Mouse (Mus musculus): ENCODE measurements around the gene Ces1c.

Gene Ces1c

DNA sequence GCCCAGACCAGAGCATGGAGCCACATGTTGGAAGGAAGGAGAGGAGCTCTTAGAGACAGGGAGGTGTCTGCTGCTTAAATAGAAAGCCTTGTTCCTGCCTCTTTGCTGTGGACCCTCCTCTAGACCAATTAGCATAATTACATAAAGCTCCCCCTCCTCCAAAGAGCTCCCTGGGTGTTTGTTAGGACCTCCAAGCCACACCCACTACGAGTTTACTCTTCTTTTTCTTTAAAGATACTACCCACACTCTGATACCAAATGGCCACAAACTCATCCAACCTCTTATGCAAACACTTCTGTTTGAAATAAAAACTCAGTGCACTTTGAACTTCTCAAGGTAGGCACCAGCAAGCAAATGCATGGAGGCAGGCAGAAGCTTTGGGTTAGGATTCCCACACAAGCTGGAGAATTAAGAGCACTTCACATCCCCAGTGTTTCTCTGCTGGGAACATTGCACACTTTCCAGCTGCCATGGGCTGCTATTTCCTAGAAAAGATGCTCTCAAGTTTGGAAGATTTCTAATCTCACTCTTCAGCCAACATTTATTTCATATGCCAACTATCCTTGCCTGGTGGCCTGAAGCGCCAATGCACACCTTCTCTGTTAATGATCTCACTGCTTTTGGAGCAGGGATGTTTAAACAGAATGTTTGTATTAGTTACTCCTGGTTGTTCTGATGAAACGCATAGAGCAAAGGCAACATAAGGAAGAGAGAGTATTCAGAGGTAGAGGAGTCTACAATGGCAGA, at the start of gene Ces1c:
TSS of gene Ces1c (minus strand) at position 51 of the 748 bp plus-strand sequence.
- no peak for DNase-seq (ENCODE audit: extremely low read depth, insufficient read length, low spot score)

DNA sequence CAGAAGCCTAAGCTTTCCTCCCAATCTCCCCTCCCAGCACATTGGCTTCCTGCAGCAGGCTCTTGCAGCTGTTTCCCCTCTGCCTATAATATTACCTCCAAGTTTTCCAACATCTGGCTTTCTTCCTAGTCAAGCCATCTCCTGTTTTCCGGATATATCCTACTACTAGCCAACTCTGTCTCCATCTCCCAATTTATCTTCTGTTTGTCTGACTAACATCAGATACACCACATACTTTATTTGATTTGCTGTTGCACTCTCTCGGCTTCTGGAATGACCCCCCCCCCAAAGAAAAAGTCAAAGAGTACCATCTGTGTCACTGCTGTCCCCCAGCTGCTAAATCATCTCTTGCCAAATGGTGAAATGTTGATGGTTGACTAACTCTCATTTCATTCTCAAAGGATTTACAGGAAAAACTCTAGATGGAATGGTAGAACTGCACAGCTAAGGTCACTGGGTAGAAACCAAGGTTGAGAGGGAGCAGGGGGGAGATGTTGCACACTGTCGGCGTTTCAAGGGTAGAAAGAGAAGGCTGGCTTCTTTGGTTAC, 49.6 kb upstream of the Ces1c start:
- no peak for DNase-seq (ENCODE audit: extremely low read depth, insufficient read length, low spot score)

DNA sequence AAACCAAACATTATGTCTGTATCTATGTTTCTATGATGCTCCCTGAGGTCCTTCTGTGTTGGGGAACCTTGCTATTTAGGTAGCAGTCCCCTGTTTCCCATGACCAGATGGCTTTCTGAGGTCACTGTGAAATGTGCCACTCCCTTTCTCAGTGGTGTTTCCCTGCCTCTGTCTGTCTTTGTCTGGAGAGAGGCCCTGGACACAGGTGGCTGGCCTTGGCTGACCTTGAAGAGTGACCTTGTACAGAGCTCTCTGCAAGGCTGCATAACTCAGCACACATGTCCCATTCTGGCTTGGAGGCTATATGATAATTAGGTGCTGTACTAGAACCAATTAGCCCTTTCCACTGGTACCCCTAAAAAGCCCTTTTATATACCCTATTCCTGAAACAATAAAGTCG, 45.5 kb upstream of the Ces1c start:
- DNase-seq (ENCODE audit: extremely low read depth, insufficient read length, low spot score): no peak

DNA sequence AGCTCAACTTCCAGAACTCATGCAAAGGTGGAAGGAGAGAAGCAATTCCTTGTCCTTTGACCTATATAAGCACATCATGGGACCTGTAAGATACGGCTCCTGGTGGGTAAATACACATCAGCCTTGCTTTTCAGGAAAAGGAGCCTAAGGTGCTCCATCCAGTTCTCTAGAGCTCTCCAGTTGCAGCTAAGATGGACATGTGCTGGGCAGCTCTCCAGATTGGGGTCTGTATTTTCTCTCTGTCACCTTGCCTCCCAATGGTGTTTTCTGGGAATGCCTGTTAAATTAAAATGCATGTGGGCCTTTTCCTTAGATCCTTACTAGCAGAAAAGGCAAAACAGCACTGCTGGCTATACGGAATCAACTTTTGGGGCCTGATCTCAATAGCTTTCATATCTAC, 43.5 kb upstream of the Ces1c start:
- DNase-seq (ENCODE audit: extremely low read depth, insufficient read length, low spot score): no peak

DNA sequence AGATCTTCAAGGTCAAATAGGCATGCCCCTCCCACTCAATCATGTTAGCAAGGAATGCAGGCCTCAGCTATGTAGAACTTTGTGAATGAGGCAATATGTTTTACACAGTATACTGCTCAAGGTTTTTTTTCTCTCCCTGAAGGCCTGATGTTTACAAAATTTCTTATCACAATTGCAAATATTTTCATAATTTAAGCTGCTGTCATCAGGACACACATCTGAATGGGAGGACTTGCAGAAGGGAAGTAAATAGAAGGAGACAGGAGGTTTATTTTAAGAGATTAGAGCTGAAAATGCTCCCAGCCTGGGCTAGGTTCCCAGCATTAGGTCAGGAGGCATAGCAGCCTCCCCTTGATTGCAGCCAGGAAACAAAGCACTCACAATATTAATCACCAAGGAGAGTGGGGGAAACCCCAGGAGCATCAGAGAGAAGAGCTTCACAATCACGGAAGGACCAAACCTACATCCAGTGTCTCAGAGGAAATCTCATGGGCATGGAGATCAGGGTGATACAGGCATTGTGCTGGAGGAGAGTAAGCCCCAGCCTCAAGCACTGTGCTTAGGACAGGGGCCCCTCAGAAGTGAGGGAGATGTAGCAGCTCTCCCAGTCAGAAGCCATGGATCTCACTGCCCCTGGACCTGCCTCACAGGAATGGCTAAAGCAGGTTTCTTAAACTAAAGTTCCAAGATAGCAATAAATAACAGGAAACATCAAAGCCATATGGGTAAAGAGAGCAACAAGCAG, 40.9 kb upstream of the Ces1c start:
- DNase-seq (ENCODE audit: extremely low read depth, insufficient read length, low spot score): no peak

DNA sequence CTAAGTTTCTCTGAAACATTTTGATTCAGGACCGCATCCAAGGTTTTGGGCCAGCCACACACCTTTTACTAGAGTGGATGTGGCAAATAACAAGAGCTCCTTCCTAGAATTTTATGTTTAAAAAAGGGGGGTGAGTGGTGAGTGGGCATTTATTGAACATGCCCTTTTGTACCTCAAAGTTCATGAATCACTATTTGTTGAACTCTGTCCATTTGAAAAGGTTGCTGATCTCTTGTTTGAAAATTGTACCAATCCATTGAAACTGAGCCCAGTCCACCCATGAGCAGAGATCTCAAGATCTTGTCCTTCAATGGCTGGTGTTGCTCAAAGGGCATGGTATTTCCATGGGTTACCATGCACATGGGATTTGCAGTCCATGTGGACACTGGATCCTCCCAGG, 32.3 kb upstream of the Ces1c start:
- DNase-seq (ENCODE audit: extremely low read depth, insufficient read length, low spot score): no peak

DNA sequence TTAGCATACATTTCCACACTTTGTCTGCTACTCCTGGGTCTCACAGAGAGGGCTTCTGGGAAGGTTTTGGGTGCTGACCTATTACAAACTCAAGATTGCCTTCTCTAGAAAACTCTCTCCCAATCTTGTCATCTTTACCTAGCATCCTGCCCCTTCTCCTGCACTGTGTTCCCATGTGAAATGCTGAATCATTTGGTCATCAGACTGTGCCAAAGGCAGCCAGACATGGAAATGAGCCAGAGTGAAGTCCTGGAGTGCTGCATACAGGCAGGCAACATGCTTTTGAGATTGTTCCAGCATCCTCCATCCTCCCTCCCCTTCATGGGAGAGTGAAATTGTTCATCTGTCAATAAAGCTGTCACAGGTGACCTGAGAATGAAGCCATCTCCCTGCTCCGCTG, 20.3 kb upstream of the Ces1c start:
- peak; percentile 5 for DNase-seq (ENCODE audit: extremely low read depth, insufficient read length, low spot score)

DNA sequence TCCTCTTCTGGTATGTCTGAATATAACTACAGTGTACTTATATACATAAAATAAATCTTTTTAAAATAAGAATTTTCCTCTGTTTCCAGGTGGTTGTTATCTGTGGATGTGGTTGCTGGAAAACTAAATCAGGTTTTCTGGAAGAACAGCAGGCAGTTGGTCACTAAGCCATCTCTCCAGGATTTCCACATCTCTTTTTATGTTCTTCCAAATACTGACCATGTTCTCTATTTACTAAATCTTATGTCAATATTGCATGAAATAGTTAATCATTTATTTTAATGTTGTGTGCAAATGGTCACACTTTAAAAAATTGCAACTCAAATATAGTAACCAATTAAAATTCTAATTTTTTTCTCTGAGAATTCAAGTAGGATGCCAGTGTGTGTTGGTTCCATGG, 16.2 kb upstream of the Ces1c start:
- DNase-seq (ENCODE audit: extremely low read depth, insufficient read length, low spot score): no peak

DNA sequence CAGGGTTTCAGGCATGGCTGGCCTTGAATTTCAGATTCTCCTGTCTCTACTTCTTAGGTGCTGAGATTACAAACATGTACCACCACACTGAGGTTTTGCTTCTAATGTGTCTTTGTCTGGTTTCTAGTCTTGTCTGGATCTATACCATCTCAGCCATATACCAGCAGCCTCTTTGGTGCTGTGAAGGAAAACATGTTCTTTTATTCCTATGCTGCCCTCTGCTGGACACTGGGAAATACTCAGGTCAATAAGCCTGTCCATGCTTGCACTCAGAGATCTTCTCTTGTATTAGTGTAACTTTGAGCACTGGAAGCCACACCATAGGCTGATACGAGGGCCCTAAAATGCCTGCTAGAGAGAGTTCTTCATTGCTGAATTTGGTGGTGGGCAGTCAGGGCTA, 9.6 kb upstream of the Ces1c start:
- peak; percentile 13 for DNase-seq (ENCODE audit: extremely low read depth, insufficient read length, low spot score)

DNA sequence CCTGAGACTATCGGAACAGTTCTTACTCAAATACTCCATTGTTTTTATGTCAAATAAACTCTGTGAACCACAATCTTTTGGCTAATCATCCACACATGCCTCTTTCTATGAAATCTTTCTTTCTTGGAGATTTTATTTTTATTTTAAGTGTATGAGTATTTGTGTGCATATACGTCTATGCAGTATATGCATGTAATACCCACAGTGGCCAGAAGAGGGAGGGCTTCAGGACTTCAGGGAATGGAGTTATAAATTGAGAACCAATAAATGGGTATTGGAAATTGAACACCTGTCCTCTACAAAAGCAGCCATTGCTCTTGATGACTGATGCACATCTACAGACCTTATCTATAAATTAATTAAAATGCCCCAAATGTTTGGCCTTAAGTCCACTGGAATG, 1.1 kb upstream of the Ces1c start:
- no peak for DNase-seq (ENCODE audit: extremely low read depth, insufficient read length, low spot score)

DNA sequence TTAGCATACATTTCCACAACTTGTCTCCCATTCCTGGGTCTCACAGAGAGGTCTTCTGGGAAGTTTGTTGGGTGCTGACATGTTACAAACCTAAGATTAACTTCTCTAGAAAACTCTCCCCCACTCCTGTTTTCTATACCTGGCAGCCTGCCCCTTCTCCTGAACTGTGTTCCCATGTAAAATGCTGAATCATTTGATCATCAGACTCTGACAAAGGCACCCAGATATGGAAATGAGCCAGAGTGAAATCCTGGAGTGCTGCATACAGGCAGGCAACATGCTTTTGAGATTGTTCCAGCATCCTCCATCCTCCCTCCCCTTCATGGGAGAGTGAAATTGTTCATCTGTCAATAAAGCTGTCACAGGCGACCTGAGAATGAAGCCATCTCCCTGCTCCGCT, 4.6 kb downstream of the Ces1c start:
- DNase-seq (ENCODE audit: extremely low read depth, insufficient read length, low spot score): no peak

DNA sequence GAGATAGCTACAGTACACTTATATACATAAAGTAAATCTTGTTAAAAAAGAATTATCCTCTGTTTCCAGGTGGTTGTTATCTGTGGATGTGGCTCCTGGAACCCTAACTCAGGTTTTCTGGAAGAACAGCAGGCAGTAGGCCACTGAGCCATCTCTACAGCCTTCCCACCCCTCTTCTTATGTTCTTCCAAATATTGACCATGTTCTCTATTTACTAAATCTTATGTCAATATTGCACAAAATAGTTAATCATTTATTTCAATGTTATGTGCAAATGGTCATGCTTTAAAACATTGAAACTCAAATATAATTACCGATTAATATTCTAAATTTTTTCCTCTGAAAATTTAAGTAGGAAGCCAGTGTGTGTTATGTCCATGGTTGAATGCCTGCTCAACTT, 9.1 kb downstream of the Ces1c start:
- no peak for DNase-seq (ENCODE audit: extremely low read depth, insufficient read length, low spot score)

DNA sequence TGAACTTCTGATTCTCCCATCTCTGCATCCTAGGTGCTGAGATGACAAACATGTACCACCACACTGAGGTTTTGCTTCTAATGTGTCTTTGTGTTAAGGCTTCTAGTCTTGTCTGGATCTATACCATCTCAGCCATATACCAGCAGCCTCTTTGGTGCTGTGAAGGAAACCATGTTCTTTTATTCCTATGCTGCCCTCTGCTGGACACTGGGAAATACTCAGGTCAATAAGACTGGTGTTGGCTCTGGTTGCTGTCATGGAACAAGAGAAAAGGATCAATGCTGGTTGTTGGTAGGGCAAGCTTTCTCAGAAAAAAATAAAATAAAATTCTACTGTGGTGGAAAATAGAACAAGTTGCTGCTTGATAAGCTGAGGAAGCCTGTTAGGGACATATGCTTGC, 35.7 kb downstream of the Ces1c start:
- no peak for DNase-seq (ENCODE audit: extremely low read depth, insufficient read length, low spot score)

DNA sequence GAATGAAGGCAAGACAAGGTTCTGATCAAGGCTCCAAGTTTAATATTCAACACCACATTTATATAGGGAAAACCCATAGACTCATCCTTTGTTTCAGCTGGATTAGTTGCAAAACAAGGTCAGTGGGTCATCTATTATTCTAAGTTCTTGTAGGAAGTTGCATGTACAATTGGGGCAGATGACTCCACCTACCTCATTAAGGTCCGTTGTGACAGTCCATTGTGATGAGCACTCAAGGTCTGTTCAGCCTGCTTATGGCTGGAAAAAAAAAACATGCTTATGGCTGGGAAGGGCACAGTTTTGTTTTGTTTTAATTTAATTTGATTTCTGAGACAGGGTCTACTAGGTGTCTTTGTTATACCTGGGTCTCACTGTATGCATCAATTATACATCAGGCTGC, 39.8 kb downstream of the Ces1c start:
- no peak for DNase-seq (ENCODE audit: extremely low read depth, insufficient read length, low spot score)

DNA sequence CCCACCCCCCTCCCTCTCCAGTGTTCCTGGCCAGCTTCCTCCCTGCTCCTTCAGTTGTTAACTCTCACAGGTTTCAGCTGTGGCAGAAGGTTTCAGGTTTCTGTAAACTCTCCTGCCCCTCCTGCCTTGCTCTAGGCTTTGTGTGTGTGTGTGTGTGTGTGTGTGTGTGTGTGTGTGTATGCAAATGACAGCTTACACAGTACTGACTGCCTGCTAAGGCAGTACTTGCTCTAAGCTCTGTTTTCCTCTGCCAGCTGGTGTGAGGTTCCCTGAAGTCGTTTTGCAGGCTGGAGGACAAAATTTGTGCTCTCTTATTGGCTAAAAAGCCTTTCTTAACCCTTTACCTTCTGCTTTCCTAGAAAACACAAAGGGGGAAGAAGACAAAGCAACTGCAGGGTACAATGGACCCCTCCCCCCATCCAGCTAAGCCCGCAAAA, 42.4 kb downstream of the Ces1c start:
- DNase-seq (ENCODE audit: extremely low read depth, insufficient read length, low spot score): no peak

DNA sequence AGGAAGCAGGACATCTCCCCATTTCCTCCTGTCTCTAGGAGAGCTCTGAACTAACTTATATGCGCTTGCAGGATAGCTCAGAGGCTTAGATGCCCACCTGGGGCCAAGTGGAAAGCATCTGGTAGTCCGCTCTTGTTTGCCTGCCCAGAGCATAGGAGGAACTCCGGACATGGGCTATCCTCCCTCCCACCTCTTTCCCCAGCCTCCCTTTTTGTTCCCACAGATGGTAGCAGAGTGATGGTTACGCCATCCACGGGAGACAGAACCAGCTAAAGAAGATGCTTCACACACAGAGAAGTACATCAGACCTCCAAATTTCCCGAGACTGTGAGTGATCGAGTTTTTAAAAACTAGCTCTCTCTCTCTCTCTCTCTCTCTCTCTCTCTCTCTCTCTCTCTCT, 42.9 kb downstream of the Ces1c start:
- no peak for DNase-seq (ENCODE audit: extremely low read depth, insufficient read length, low spot score)

DNA sequence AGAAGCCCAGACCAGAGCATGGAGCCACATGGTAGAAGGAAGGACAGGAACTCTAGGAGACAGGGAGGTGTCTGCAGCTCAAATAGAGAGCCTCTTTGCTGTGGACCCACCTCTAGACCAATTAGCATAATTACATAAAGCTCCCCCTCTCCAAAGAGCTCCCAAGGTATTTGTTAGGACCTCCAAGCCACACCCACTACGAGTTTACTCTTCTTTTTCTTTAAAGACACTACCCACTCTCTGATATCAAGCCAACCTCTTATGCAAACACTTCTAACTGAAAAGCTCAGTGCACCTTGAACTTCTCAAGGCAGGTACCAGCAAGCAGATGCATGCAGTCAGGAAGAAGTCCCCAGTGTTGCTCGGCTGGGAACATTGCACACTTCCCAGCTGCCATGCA, 51.2 kb downstream of the Ces1c start, which contains the start of gene Ces1b:
TSS of gene Ces1b (minus strand) at position 131 of the 400 bp plus-strand sequence.
- no peak for DNase-seq (ENCODE audit: extremely low read depth, insufficient read length, low spot score)

DNA sequence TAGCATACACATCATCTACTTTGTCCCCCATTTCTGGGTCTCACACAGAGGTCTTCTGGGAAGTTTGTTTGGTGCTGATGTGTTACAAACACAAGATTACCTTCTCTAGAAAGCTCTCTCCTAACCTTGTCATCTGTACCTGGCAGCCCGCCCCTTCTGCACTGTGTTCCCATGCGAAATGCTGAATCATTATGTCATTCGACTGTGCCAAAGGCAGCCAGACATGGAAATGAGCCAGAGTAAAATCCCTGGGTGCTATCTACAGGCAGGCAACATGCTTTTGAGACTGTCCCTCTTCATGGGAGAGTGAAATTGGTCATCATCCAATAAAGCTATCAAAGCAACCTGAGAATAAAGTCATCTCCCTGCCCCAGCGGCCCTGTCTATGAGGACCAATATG, 55.8 kb downstream of the Ces1c start:
- peak; percentile 14 for DNase-seq (ENCODE audit: extremely low read depth, insufficient read length, low spot score)

DNA sequence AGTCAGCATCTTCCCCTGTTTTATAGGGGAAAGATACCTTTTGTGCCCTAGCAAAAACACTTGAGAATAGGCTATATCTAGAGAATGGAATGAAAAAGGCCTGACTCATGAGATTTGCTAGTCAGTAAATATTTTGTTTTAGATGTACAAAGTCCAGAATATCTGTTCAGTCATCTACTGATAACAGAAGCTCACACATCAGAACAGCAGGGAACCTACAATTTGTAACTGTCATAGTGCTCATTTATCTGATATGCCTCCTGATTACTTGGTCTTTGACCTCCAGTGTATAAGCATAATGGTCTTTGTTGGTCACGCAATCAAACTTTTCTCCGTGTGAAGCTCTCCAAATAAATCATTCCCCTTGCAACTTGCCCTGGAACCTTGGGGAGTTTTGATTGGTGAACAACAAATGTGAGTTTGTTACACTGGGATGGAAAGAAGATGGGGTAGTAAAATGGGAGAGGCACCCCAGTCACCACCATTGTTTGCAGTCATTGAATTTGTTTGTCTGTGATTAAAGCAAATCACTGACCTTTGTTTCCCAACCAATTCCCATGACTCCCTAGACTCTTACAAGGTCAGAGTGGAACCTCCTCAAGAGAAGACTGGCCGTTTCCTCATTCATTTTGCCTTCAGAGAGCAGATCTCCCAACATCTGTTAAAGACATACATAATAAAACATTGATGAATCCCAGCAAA, 67.5 kb downstream of the Ces1c start:
- DNase-seq (ENCODE audit: extremely low read depth, insufficient read length, low spot score): no peak

DNA sequence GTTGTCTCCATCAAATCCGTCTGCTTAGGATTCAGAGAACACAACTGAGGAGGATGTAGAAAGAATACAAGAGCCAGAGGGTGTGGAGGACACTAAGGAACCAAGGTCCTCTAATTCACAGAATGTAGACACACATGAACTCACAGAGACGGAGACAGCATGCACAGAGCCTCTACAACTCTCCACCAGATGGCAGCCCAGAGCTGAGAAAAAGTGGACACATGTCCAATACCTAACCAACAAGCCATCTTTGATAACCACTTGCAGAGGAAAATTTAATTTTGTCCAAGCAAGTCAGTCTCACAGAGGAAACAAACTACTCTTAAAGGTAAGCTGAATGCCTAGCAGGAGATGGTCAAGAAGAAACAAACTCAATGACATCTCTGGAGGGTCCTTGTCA, 71.9 kb downstream of the Ces1c start:
- DNase-seq (ENCODE audit: extremely low read depth, insufficient read length, low spot score): no peak

DNA sequence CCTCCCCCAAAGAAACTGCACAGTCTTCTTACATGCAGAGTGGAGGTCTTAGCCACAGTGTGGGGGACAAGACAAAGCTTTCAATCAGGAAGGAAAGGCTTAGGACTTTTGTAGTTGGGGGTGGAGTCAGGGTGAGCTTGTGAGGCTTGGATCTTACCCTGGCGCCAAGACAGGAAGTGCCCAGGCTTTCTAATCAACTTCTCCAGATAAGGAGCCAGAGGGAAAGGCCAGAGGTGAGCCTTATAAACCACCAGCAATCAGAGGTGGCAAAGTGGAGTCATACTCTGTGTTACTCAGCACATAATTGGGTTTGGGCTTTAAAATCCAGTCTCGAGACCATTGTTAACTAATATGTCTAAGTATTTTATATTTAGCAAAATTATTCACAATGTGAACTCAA, 75.8 kb downstream of the Ces1c start:
- no peak for DNase-seq (ENCODE audit: extremely low read depth, insufficient read length, low spot score)
